ENCODE assay signal across 11 mouse cellular contexts in genomic region chr5:116886181-116887136, GRCm38 (mm10).
DNase-seq lines count a peak whose midpoint lies in the region; ATAC-seq and TF ChIP-seq lines count a peak whose summit lies in the region.
"Had no signal": no experiment of that assay in that cellular context is flagged by ENCODE, and none has a peak within 500 bp of the region (broad histone marks: within the 10 kb centered on the region; RNA-seq: fewer than 3 reads in every experiment).

No protein-coding gene starts in this region.

- DNase-seq in kidney, postnatal 0 days (ENCODE audit: low spot score): peak; percentile 45
- no peak for DNase-seq in kidney, adult 8-10 months
- peak; percentile 59 for DNase-seq in adrenal gland, adult 2 months
- peak; percentile 42 for DNase-seq in embryo, embryonic 11 days
- peak; percentile 23 to 31 for DNase-seq in layer of hippocampus, postnatal 25 days (ENCODE audit: extremely low spot score in 1 of 2, low spot score in 1 of 2)
- no peak for DNase-seq in heart, embryonic 10.5 days (ENCODE audit: low spot score)
- no peak for DNase-seq in heart, postnatal 4 days

- 0 out of 2 replicates have a peak, but pooled peaks have one; percentile 10 for ATAC-seq in kidney, postnatal 0 days (replicated peaks; ENCODE audit: low FRiP score, low read depth)
- ATAC-seq in stomach, embryonic 16.5 days (ENCODE audit: insufficient read depth, low FRiP score): 0 out of 2 replicates have a peak, but pooled peaks have one; percentile 53

- no peak for TF ChIP-seq CTCF in kidney, postnatal 0 days (IDR thresholded peaks at IDR 0.05; ENCODE audit: low read depth)

- no peaks in the 10 kb centered on the region for H3K36me3 ChIP-seq in kidney, postnatal 0 days (ENCODE audit: insufficient read depth, low read length)
- H3K36me3 ChIP-seq in stomach, embryonic 16.5 days (ENCODE audit: control insufficient read depth, insufficient read depth, low read length): no peaks in the 10 kb centered on the region
- no peaks in the 10 kb centered on the region for H3K36me3 ChIP-seq in heart, embryonic 10.5 days
- H3K36me3 ChIP-seq: embryonic facial prominence, embryonic 13.5 days; limb, embryonic 15.5 days had no signal

- peak overlapping the region; percentile 34; the same call in 1 of the 2 replicates for H3K4me2 ChIP-seq in kidney, postnatal 0 days (ENCODE audit: low read length)
- H3K4me2 ChIP-seq in stomach, embryonic 16.5 days (ENCODE audit: low read depth, low read length): no peak overlapping the region
- H3K4me2 ChIP-seq: embryonic facial prominence, embryonic 13.5 days; limb, embryonic 15.5 days had no signal

- no peaks in the 10 kb centered on the region for H3K4me1 ChIP-seq in kidney, postnatal 0 days (replicated peaks; ENCODE audit: insufficient read depth, low read length)
- H3K4me1 ChIP-seq in stomach, embryonic 16.5 days (ENCODE audit: control insufficient read depth, insufficient read depth, low read length): no peaks in the 10 kb centered on the region
- H3K4me1 ChIP-seq in heart, embryonic 10.5 days: no peaks in the 10 kb centered on the region
- H3K4me1 ChIP-seq: embryonic facial prominence, embryonic 13.5 days; limb, embryonic 15.5 days had no signal

- no peaks in the 10 kb centered on the region for H3K9me3 ChIP-seq in kidney, postnatal 0 days (replicated peaks; ENCODE audit: low read length)
- H3K9me3 ChIP-seq in stomach, embryonic 16.5 days (replicated peaks; ENCODE audit: control insufficient read depth, low read length): no peaks in the 10 kb centered on the region
- H3K9me3 ChIP-seq in heart, embryonic 10.5 days: no peaks in the 10 kb centered on the region
- H3K9me3 ChIP-seq: embryonic facial prominence, embryonic 13.5 days; limb, embryonic 15.5 days had no signal

- no peak overlapping the region for H3K27ac ChIP-seq in kidney, postnatal 0 days
- no peak overlapping the region for H3K27ac ChIP-seq in stomach, embryonic 16.5 days (ENCODE audit: low read length)
- no peak overlapping the region for H3K27ac ChIP-seq in heart, embryonic 10.5 days
- H3K27ac ChIP-seq: embryonic facial prominence, embryonic 13.5 days; limb, embryonic 15.5 days had no signal

- H3K9ac ChIP-seq in kidney, postnatal 0 days (ENCODE audit: low read depth, low read length): no peak overlapping the region
- H3K9ac ChIP-seq in stomach, embryonic 16.5 days (ENCODE audit: low read length): no peak overlapping the region
- H3K9ac ChIP-seq: embryonic facial prominence, embryonic 13.5 days; limb, embryonic 15.5 days had no signal

- WGBS in kidney, postnatal 0 days: 33% methylated on average over 23 of the region's 23 CpGs
- WGBS in stomach, embryonic 16.5 days: 58% methylated on average over 23 of the region's 23 CpGs
- WGBS in heart, embryonic 10.5 days: 68% methylated on average over 23 of the region's 23 CpGs

- no peaks in the 10 kb centered on the region for H3K27me3 ChIP-seq in kidney, postnatal 0 days (ENCODE audit: insufficient read depth, low read length)
- H3K27me3 ChIP-seq in stomach, embryonic 16.5 days (ENCODE audit: control insufficient read depth, insufficient read depth, low read length): no peaks in the 10 kb centered on the region
- H3K27me3 ChIP-seq in heart, embryonic 10.5 days (ENCODE audit: insufficient read depth, poor library complexity, severe bottlenecking): no peaks in the 10 kb centered on the region
- H3K27me3 ChIP-seq: CH12.LX; embryonic facial prominence, embryonic 13.5 days; limb, embryonic 15.5 days had no signal

- no peak overlapping the region for H3K4me3 ChIP-seq in kidney, postnatal 0 days (replicated peaks; ENCODE audit: low read depth, low read length)
- H3K4me3 ChIP-seq in stomach, embryonic 16.5 days (replicated peaks; ENCODE audit: low read length): no peak overlapping the region
- no peak overlapping the region for H3K4me3 ChIP-seq in heart, embryonic 10.5 days
- H3K4me3 ChIP-seq: embryonic facial prominence, embryonic 13.5 days; limb, embryonic 15.5 days had no signal

Comparison
In these comparisons a context has a peak if more than half of its experiments do, and no peak if none do; other contexts are left out.
1. DNase-seq: peak in kidney, postnatal 0 days (single experiment), adrenal gland, adult 2 months (single experiment), embryo, embryonic 11 days (single experiment) and layer of hippocampus, postnatal 25 days (2 of 2); none in kidney, adult 8-10 months (0 of 2), heart, embryonic 10.5 days (single experiment) and heart, postnatal 4 days (single experiment).